Mouse (Mus musculus): ENCODE data around the gene Vps16. TPM values are rescaled to one million over a fixed set of nuclear protein-coding genes. Genes with fewer than 3 reads are reported as not detected.
A peak's percentile ranks its signal among the peaks of the same experiment; 100 is the strongest.

The Vps16 gene
- polyA plus RNA-seq, 1 experiment = 101 TPM

- peaks cover 11% of the 10 kb centered on the region for H3K4me1 ChIP-seq (ENCODE audit: control insufficient read depth, insufficient read depth, low read length)
- no peak overlapping the region for H3K27ac ChIP-seq (ENCODE audit: insufficient read depth, low read length)
- no peak for TF ChIP-seq POLR2A (IDR thresholded peaks at IDR 0.05; ENCODE audit: extremely low read depth, insufficient read depth, low read length)
- TF ChIP-seq CTCF (IDR thresholded peaks at IDR 0.05; ENCODE audit: extremely low read depth, insufficient read depth, low read length) = no peak
- peak overlapping the region; percentile 49; the same call in 1 of the 2 replicates for H3K4me3 ChIP-seq (ENCODE audit: insufficient read depth, low read length)
These were observed 28.1 kb downstream of the Vps16 start for GRCm38 (mm10) chr2:130452266-130452665.

DNA sequence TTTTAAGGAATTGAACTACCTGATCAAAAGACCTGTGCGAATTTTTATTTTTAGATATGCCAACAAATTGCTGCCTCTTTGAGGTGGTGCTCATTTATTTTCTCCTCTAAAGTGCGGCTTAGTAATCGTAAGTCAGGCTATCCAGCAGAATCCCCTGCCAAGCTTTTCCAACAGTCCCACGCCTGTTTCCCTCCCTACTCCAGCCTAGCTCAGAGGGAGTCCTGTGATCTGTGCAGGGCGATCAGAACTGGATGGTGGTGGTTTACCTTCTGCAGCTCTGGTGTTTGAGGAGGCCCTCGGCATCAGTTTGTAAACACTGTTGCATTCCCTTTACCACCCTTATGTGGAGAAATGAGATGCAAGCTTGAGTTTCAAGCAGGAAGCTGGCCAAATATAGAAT, 29.3 kb downstream of the Vps16 start:
- TF ChIP-seq CTCF (IDR thresholded peaks at IDR 0.05; ENCODE audit: extremely low read depth, insufficient read depth, low read length) (no peak), POLR2A (IDR thresholded peaks at IDR 0.05; ENCODE audit: extremely low read depth, insufficient read depth, low read length) (no peak)
- peaks cover 14% of the 10 kb centered on the region for H3K4me1 ChIP-seq (ENCODE audit: control insufficient read depth, insufficient read depth, low read length)
- H3K4me3 ChIP-seq (ENCODE audit: insufficient read depth, low read length) = no peak overlapping the region
- H3K27ac ChIP-seq (ENCODE audit: insufficient read depth, low read length) = no peak overlapping the region

DNA sequence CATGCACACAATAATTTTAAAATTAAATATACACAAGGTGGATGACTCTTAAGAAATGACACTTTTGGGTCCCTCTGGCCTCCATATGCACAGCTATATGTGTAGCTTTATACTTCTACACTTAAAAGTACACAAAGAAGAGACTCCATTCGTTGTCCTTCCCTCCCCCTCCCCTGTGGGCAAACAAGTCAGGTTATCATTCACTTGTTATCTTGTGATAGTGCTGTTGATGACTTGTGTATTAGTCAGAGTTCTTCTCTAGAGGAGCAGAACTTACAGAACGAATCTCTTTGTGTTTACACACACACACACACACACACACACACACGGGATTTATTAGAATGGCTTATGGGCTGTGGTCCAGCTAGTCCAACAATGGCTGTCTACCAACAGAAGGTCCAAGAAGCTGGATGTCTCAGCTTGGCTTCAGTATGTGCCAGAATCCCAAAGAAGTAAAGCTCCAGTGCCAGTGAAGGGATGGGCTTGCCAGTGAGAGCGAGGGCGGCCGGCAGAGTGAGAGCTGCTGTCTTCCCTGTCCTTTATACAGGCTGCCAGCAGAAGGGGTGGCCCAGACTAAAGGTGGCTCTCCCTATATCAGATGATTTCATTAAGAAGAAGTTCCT, 30.7 kb downstream of the Vps16 start:
- Histone ChIP-seq H3K4me3 (ENCODE audit: insufficient read depth, low read length) (no peak overlapping the region), H3K4me1 (ENCODE audit: control insufficient read depth, insufficient read depth, low read length) (peaks cover 17% of the 10 kb centered on the region), H3K27ac (ENCODE audit: insufficient read depth, low read length) (no peak overlapping the region)
- TF ChIP-seq CTCF (IDR thresholded peaks at IDR 0.05; ENCODE audit: extremely low read depth, insufficient read depth, low read length) (no peak), POLR2A (IDR thresholded peaks at IDR 0.05; ENCODE audit: extremely low read depth, insufficient read depth, low read length) (no peak)

DNA sequence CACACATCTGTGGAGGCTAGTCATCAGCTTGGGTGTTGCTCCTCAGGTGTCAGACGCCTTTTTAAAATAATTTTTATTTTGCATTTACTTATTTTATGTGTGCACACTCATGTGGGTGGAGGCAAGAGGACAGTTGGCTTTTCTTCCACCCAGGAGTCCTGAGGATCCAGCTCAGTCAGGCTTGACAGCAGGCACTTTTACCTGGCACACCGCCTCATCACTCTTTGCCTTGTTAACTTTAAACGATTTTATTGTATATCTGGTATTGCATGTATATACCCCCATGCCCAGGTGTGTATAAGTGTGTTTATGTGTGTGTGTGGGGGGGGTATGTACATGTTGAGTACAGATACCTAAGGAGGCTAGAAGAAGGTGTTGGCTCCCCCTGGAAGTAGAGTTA, 33.7 kb downstream of the Vps16 start:
- Histone ChIP-seq H3K4me1 (ENCODE audit: control insufficient read depth, insufficient read depth, low read length) (peaks cover 18% of the 10 kb centered on the region), H3K27ac (ENCODE audit: insufficient read depth, low read length) (no peak overlapping the region), H3K4me3 (ENCODE audit: insufficient read depth, low read length) (no peak overlapping the region)
- TF ChIP-seq CTCF (IDR thresholded peaks at IDR 0.05; ENCODE audit: extremely low read depth, insufficient read depth, low read length) (no peak), POLR2A (IDR thresholded peaks at IDR 0.05; ENCODE audit: extremely low read depth, insufficient read depth, low read length) (no peak)

GRCm38 (mm10) chr2:130459576-130459975, 35.4 kb downstream of the Vps16 start:
- H3K4me1 ChIP-seq (ENCODE audit: control insufficient read depth, insufficient read depth, low read length) = peaks cover 16% of the 10 kb centered on the region
- no peak overlapping the region for H3K4me3 ChIP-seq (ENCODE audit: insufficient read depth, low read length)
- no peak overlapping the region for H3K27ac ChIP-seq (ENCODE audit: insufficient read depth, low read length)
- TF ChIP-seq POLR2A (IDR thresholded peaks at IDR 0.05; ENCODE audit: extremely low read depth, insufficient read depth, low read length) (no peak), CTCF (IDR thresholded peaks at IDR 0.05; ENCODE audit: extremely low read depth, insufficient read depth, low read length) (no peak)

DNA sequence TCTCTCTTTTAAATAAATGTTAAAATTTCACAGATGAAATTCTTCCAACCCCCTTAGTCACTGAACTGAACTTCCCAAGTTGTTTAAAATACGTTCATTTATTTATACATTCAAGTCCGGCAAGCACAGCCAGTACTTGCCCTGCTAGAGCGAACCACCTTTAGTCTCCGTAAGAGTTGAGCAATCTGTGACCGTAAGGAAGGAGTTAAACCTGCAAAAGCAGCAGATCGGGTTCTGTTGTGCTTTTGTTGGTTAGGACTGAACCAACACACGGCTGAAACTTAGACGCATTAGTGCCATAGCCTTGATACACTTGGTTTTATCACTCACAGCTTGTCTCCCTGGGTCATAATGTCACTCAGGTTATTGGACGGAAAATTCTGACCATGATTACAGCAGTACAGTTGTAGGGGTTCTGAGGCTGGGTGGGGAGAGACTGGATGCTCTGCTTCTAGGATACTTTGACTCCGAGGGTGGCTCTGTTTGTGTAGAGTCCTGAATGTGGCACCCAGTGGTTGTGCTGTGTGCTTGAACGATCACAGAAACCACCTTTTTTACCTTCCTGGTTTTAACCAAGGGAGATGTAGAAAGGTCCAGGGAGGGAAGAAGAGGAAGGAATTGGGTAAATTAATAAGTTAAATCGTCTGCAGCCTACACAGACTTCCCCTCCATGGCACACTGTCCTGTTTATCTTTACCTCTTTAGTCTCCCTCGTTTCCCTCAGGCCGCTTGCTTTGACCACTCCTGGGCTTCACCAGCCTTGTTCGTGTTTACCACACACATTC, 37.3 kb downstream of the Vps16 start:
- TF ChIP-seq POLR2A (IDR thresholded peaks at IDR 0.05; ENCODE audit: extremely low read depth, insufficient read depth, low read length) (no peak), CTCF (IDR thresholded peaks at IDR 0.05; ENCODE audit: extremely low read depth, insufficient read depth, low read length) (no peak)
- Histone ChIP-seq H3K4me1 (ENCODE audit: control insufficient read depth, insufficient read depth, low read length) (peaks cover 13% of the 10 kb centered on the region), H3K4me3 (ENCODE audit: insufficient read depth, low read length) (no peak overlapping the region), H3K27ac (ENCODE audit: insufficient read depth, low read length) (no peak overlapping the region)

- H3K27ac ChIP-seq (ENCODE audit: insufficient read depth, low read length) = no peak overlapping the region
- peaks cover 11% of the 10 kb centered on the region for H3K4me1 ChIP-seq (ENCODE audit: control insufficient read depth, insufficient read depth, low read length)
- no peak overlapping the region for H3K4me3 ChIP-seq (ENCODE audit: insufficient read depth, low read length)
- TF ChIP-seq CTCF (IDR thresholded peaks at IDR 0.05; ENCODE audit: extremely low read depth, insufficient read depth, low read length) (no peak), POLR2A (IDR thresholded peaks at IDR 0.05; ENCODE audit: extremely low read depth, insufficient read depth, low read length) (no peak)
These were observed 42.3 kb downstream of the Vps16 start for GRCm38 (mm10) chr2:130466438-130466837.

DNA sequence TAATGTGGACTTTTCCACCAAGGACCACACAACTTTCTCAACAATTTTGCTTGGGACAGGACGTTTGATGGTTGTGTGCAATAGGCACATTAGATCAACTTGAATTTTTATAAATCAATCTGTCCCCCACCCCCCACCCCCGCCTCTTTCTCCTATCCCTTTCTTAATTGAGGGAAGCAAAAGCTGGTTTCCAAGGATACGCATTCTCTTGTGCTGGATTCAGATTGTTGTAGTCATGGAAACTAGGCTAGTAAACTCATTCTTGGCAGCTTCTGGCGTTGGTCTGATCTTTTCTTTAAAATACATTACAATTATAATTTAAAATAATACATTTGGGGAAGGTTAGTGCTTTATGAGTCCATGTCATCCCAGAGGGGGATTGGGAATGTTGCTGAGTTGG, 45.2 kb downstream of the Vps16 start:
- Histone ChIP-seq H3K27ac (ENCODE audit: insufficient read depth, low read length) (no peak overlapping the region), H3K4me1 (ENCODE audit: control insufficient read depth, insufficient read depth, low read length) (peaks cover 13% of the 10 kb centered on the region), H3K4me3 (ENCODE audit: insufficient read depth, low read length) (no peak overlapping the region)
- TF ChIP-seq POLR2A (IDR thresholded peaks at IDR 0.05; ENCODE audit: extremely low read depth, insufficient read depth, low read length) = no peak
- TF ChIP-seq CTCF (IDR thresholded peaks at IDR 0.05; ENCODE audit: extremely low read depth, insufficient read depth, low read length) = no peak

DNA sequence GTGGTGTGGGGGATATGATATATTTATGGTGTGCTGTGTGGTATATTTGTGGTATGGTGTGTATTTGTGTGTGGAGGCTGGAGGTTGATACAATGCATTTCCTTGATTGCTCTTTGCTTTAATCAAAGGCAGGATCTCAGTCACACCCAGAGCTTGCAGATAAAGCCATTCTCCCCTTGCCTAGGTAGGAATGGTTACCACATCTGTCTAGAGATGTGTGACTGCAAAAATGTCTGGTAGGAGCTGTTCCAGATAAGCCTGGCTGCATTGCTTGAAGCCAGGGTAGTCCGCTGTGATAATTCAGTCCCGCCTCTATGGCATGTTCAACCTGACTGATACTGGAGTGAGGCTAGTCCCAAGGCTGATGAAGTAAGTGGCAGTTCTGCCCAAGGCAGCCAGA, 45.8 kb downstream of the Vps16 start:
- no peak overlapping the region for H3K27ac ChIP-seq (ENCODE audit: insufficient read depth, low read length)
- H3K4me3 ChIP-seq (ENCODE audit: insufficient read depth, low read length) = no peak overlapping the region
- peaks cover 13% of the 10 kb centered on the region for H3K4me1 ChIP-seq (ENCODE audit: control insufficient read depth, insufficient read depth, low read length)
- TF ChIP-seq POLR2A (IDR thresholded peaks at IDR 0.05; ENCODE audit: extremely low read depth, insufficient read depth, low read length) (no peak), CTCF (IDR thresholded peaks at IDR 0.05; ENCODE audit: extremely low read depth, insufficient read depth, low read length) (no peak)

All from cortical plate, adult 2 months (tissue).